Mouse (Mus musculus): ENCODE results near the gene Chad.

Chad gene

DNA sequence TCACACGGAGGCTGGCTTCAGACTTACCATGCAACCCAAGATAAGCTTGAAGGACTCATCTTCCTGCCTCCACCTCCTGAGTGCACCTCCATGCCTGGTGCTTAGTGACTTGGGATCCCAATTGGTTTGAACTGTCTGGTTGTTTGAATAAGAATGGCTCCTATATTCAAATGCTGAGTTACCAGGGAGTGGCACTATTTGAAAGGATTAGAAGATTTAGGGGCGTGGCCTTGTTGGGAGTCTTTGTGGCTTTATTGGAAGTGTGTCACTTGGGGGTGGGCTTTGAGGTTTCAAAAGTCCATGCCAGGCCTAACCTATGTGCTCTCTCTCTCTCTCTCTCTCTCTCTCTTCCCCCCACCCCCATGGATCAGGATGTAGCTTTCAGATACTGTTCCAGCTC, 52.8 kb downstream of the Chad start:
- DNase-seq (ENCODE audit: low read depth in 1 of 2, low spot score in 2 of 2) = no peak
